Mouse (Mus musculus): ENCODE measurements at regions not wholly inside any gene's neighbourhood (a gene's known extent, or its start where the extent isn't known, plus 50 kb on each side); places are given as distances from the start of the nearest gene placed in this dataset.

DNA sequence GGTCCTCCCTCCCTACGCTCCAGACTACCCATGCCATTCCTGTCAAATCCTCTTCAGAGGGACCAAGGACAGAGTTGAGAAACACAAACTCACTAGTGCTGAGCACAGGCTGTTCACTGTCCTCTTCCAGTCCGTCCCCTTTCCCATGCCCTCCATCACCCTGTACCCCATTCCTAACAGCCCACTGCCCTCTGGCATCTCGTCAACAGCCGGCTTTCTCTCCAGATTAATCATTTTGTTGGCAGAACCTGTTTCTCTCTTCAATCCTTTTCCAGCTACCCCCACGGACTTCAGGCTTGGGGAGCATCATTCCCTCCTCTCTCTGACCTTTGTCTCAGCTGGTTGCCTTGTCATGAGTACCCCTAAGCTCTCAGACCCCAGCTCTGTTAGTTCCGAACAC is 99.2 kb upstream of the Grik3 start:
- TF ChIP-seq CTCF (IDR thresholded peaks at IDR 0.05; ENCODE audit: insufficient read depth, low read depth, low read length) (no peak), POLR2A (IDR thresholded peaks at IDR 0.05; ENCODE audit: insufficient read depth, low read depth, low read length) (no peak)
